Mouse (Mus musculus) layer of hippocampus, postnatal 25 days (tissue): Measurements from ENCODE around the gene Kcna6. TPM values are rescaled to one million over a fixed set of nuclear protein-coding genes. Genes with fewer than 3 reads are reported as not detected.

ENCODE experiments used
- DNase-seq, 2 experiments: peaks; one replicate each; pipeline ENCODE4 v3.0.0; 2022; ENCODE audit warnings: mixed read lengths in 2 of 2, low spot score in 1 of 2; ENCODE audit errors: extremely low spot score in 1 of 2
- total RNA-seq, 2 experiments: library from RNA; stranded (reverse); gene quantifications; 2 replicates each; pipeline ENCODE4 v1.2.3; 2021

Kcna6 gene
- total RNA-seq, 2 experiments from 2014 or later: 48.6 to 51.2 TPM

DNA sequence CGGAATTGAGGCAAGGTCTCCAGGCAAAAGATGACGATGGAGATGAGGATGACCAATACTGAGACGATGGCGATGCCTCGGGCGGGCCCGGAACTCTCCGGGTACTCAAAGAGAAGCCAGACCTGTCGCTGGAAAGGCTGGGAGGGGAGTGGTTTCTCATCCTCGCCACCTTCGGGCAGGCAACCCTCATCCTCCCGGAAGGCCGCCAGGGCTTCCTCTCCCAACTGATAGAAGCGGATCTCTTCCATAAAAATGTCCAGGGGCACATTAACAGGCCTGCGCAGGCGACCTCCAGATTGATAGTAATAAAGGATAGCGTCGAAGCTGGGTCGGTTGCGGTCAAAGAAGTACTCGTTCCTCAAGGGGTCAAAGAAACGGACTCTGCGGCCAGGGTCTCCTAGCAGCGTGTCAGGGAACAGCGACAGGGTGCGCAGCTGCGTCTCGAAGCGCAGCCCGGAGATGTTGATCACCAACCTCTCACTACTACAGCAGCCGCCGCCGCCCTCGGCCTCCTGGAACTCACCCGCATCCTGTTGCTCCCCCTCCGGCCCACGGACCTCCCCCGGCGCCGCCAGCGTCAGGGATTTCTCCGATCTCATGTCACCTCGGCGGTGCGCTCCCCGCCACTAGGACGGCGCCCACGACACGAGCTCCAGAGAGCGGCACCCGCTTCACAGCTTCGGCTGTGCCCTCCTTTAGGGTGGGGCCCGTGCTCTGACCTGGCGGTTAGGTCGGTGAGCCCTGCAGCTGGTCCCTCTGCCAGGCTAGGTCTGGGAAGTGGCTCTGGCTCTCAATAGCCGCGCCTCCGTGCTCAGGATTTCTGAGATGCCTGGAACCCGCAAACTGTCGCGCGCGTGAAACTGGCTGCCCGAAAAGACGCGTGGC is 906 bp downstream of the Kcna6 start:
- DNase-seq: peak; percentile 44 to 48

DNA sequence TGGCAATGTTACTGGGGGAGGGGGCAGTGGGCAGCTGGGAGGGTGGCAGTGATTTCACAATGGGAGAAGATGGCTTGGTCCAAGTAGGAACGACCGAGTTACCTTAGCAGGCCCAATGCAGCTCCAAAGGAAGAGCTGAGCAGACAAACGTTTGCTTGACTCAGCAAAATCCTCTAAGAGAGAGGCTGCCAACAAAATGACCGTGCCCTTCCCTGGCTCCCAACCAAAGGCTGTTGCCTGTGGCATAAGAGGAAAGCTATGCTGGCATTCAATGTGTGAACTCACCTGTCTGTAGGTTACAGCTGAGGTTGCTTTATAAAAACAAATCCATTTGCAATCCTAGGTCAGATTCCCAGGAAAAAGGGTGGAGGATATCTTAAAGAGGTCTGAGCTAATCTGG is 3.5 kb downstream of the Kcna6 start:
- no peak for DNase-seq

DNA sequence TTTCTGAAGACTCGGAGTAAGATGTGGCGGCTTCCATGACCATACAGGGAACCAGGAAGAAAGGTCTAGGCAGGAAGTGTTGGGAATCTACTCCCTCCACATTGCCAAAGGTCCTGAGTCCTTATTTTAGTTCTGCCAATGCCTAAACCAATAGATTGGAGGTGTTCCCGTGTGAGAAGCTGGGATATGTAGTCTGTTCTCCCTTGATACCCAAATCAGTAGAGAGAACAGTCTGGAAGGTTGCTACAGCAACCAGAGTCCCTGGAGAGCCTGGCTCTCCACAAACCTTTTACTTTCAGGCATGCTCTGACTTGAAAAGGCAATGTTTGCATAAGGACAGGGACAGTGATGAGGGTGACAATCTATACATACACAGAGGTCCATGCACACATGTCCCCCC is 4.7 kb downstream of the Kcna6 start:
- DNase-seq: no peak

DNA sequence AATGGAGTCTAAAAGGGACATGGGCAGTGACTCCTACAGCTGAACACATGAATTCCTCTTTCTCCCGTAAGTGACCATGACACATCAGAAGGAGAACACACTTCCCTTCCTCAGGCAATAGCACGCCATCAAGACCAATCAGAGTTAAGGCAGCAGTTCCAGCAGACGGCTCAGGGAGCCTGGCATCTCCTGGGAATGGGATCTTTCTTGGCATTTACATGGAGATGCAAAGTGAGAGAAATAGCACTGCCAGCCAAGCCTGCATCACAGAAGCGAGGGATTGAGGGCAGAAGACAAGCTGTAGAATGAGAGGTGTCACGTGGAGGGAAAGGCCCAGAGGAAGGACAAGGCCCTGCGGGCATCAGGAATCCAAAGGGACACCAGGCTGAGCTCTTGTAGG is 7.8 kb downstream of the Kcna6 start:
- DNase-seq: no peak

DNA sequence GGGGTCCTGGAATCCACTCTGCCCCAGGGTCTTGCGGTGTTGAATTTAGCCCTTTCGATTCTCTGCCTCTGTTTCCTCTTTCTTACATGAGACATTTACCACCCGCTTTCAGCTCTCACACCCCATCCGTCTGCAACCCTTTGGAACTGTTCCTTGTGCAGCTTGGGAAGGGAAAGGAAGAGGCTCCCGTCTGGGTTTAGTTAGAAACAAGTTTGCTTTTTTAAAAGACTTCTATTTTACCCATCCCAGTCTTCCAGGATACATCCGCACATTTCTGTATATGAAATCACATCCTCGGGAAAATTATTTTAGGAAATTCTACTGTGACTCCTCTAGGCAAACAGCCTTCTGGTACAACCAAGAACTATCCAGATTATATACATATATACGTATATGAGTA is 11.7 kb downstream of the Kcna6 start:
- DNase-seq: no peak

DNA sequence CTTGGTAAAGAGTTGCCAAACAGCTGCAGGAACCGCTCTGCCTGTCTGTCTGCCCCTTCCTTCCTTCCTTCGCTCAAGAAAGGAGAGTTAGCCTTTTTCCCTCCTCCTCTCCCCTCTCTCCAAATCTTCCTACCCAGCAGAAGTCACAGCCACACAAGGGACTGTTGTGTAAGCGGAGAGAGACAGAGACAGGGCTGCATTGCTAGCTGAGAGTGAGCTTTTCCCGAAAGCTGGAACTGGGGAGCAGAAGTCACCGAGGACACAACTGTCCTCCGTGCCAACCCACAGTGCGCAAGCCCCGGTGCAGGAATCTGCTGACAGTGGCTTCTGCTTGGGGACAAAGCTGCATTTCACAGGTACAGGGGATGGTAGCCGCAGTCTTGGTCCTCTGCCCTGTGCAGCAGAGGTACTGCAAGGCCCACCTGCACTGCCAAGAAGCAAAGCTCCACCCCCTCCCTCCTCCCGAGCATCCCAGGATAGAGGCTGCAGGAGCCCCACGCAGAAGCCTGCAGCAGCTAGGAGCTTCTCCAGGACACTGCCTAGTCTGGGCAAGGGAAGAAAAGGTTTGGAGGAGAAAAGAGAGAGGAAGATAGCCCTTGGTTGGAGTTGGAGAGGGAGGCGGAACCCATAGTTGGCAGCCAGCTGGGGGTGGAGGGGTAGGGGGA is 21.9 kb downstream of the Kcna6 start:
- no peak for DNase-seq

DNA sequence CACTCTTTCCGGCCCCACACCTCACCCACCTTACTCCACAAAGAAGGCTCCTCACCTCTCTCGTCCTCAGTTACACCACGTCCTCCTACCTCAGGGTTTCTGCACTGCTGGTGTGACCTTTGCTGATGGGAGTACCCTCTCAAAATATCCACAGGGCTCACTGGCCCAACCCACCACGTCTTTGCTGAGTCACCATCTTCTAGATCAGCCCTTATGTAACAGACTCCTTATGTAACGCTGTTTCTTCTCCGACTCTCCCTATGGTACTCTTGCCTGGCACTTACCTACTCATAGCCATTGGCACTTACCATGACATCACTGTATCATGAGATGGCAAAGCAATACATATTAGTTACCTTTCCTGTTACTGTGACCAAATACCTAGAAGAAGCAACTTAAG is 27.9 kb downstream of the Kcna6 start:
- DNase-seq: no peak

DNA sequence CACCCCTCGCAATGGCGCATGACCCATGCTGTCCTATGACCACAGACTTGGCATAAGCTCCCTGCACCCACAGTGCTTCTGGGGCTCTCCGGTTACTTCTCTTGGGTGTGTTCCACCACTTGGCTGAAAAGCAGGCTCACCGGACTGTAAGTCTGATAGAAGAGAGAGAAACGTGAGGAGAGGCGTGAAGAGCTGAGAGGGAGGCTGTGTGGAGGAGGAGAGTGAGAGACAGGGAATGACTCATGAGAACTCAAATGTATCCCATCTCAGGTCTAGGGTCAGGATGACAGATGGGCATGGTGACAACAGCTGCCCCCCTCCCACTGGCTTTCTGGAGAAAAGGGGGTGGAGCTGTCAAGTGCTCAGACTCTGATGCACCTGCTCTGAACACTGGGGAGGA is 34.5 kb downstream of the Kcna6 start:
- no peak for DNase-seq

DNA sequence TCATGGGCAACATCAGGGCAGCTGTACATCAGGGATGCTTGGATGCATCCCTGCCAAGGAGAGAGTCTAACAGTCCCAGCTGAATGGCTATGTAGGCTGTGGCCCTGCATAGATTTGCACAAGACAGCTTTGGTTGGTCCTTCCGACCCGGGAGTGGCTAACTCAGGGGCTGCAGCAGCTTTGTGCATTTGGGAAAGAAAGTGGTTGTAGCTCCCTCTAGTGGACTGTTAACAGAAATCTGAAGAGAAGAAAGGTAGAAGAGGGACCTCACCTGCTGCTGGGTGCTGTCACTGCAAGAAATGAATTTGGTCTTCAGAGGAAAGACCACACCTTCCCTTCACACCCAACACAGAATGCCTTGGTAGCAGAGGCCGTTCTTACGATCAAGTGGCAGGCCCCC is 36.0 kb downstream of the Kcna6 start:
- no peak for DNase-seq

DNA sequence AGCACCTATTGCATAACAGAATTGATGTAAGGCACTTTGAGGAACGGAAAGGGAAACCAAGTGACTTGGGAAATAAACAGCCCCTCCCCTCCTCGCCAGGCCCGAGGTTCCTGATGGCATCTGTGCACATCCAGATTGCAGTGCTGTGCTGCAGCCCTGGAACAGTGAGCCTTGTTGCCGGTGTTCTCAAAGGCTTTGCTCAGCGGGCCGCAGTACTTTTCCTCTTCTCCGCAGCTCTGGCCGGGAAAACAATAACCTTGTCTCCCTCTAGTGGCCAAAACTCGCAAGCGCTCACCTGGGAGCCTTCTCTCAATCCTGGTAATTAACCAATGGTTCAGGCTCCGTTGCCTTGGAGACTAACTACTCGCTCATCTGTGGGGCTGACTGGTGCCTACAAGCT is 38.4 kb downstream of the Kcna6 start:
- DNase-seq: peak; percentile 91

DNA sequence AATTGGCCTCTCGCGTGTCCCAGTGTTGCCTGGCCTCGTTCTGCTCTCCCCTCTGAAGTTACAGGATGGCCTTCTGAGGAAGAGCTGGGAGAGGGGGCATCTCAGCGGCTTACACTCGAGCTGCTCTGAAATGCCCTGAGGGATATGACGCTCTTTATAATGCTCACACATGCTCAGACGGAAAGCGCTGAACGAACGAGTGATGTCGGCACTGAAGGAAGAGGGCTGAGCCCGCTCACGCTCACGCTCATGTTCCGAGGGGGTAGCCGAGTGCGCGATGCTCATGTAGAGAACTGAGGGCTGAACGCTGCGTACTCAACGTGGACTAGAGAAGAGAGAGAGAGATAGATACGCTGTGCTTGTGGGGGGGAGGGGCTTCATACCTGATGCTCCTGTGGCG is 39.3 kb downstream of the Kcna6 start:
- DNase-seq: no peak

DNA sequence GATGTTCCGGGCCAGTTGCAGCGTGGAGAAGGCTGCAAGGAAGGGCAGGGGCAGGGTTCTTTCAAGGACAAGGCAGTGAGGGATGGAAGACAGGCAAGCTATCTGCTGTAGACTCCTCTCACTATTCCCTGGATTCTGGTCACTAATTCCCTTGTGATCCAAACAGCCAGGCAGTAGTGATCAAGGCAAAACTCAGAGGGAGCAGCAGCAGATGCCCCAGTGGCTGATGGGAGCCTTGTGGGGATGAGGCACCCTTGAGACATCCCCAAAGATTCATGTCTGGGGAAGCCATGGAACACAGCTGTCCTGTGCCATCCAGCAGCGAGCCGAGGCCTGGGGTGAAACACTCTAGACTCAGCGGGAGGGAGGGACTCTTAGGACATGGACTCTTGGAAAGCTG is 40.5 kb downstream of the Kcna6 start:
- DNase-seq: no peak

DNA sequence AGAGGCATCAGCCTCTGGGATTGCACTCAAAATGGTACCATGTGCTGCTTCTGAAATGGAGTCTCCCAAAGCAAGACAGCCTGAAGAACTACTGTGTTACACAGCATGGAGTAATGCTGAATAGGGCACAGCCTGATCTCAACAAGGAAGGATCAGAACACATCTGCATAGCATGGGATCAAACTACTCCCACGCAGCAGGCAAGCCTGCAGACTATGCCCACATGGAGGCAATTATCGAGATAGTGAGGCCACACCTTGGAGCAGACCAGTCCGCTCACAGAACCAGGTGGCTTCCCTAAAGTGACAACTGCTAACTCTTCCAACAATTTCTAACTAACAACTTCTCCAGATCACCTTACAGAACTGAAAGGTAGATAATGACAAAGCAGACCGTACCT is 53.4 kb downstream of the Kcna6 start:
- no peak for DNase-seq

DNA sequence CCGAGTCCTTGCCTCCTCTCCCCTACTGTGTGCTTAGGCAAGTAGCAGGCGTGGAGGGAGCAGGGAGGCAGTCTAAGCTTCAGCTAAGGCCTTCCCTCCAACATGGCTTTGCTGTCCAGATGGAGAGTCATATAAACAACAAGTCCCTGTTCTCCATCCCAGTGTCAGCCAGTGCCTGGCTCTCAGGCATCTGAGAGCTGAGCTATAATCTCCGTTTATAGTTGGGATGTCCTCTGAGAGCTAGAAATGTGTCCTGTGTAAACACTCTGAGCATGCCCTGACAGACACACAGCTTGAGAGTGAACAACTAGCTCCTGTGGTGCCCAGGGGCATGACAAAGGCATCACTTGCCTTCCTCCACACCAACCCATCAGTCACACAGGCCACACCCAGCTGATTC is 55.3 kb downstream of the Kcna6 start:
- no peak for DNase-seq

DNA sequence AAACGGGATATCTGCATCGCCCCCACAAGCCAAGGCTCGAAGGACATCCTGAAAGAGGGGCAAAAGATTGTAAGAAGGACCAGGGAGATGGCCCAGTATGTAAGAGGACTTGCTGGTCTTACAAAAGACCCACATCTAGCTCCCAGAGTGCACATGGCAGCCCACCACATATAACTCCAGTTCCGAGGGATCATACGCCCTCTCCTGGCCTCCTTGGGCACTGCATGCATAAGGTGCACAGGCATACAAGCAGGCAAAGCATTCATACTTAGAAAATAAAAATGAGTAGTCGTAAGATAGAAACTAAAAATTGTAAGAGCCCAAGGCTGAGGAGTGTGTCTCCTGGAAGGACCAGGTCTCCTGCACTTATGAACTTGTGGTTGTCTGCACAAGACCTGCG is 61.5 kb downstream of the Kcna6 start:
- DNase-seq: no peak

DNA sequence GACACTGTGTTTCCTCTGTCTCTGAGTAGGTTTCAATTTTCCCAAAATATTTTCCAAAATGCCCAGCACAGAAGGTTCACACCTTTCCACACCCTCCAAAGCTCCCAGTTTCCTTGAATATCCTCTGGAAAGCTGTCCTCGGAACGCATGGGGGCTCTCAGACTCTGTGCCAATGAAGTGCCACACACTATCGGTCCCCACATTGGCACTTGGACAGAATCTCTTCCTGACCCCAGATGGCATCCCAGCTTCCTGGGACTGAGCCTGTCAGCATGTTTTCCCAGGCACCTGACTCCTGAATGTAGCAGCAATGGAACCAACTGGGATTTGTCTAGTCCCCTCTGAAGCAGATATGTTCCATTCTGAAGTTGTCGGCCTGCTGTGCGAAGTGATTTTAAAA is 73.5 kb downstream of the Kcna6 start:
- no peak for DNase-seq

DNA sequence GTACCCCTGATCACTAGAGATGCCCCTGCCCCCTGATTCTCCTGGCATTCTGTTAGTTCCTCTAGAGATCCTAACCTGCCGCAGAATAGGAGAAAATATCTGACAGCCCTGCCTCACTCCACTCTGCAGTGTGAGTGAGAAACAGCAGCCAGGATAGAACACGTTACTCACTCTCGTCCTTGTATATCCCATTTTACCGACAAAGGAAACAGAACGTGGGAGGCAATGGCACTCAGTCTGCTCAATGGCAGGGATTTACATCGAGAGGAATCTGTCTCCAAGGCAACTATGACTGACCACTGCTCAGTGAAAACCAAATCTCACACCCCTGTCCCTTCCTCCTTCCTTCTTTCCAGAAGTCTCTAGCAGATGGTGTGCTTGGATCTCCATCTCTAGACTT is 74.4 kb downstream of the Kcna6 start:
- no peak for DNase-seq

DNA sequence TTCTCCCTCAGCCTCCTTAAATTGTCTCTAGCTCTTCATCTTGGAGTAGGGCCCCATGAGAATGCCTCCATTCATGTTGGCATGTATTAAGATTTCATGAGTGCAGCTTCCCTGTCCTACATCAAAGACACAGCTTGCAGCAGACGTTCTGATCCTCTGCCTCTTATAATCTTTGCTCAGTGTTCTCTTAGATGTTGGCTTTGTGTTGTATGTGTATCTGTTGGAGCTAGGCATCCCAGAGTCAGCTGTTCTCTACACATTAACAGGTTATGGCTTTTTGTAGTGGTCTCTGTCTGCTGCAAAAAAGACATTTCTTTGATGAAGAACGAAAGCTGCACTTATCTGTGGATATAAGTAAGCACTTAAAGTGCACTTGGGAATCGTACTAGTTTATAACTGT is 75.9 kb downstream of the Kcna6 start:
- DNase-seq: no peak
